Mouse (Mus musculus): ENCODE measurements at regions not wholly inside any gene's neighbourhood (a gene's known extent, or its start where the extent isn't known, plus 50 kb on each side); places are given as distances from the start of the nearest gene placed in this dataset.

GRCm38 (mm10) chr3:54587127-54587995, 105.2 kb upstream of the Supt20 start:
- ATAC-seq: peak; percentile 53; the same call in 1 of the 2 replicates
- 0 out of 2 replicates have a peak overlapping the region, but pooled peaks have one; percentile 7 for H3K27ac ChIP-seq
- WGBS: 83% methylated on average over 21 of the region's 21 CpGs

GRCm38 (mm10) chr3:54588198-54588597, 104.4 kb upstream of the Supt20 start:
- Histone ChIP-seq H3K4me1 (no peaks in the 10 kb centered on the region), H3K27ac (no peak overlapping the region), H3K9me3 (replicated peaks) (0 out of 2 replicates have a peak, but pooled peaks cover 3% of the 10 kb centered on the region), H3K27me3 (no peaks in the 10 kb centered on the region), H3K36me3 (ENCODE audit: poor library complexity, severe bottlenecking) (no peaks in the 10 kb centered on the region), H3K4me3 (no peak overlapping the region), H3K4me2 (no peak overlapping the region), H3K9ac (no peak overlapping the region)
- no peak for ATAC-seq
- WGBS: 78% methylated on average over 5 of the region's 5 CpGs

More at GRCm38 (mm10) chr3:54587127-54587995, 105.2 kb upstream of the Supt20 start:
- Histone ChIP-seq H3K4me3 (no peak overlapping the region), H3K9ac (no peak overlapping the region), H3K36me3 (ENCODE audit: poor library complexity, severe bottlenecking) (no peaks in the 10 kb centered on the region), H3K9me3 (replicated peaks) (0 out of 2 replicates have a peak, but pooled peaks cover 3% of the 10 kb centered on the region), H3K27me3 (no peaks in the 10 kb centered on the region), H3K4me1 (no peaks in the 10 kb centered on the region), H3K4me2 (no peak overlapping the region)

- no peak overlapping the region for H3K4me2 ChIP-seq
- H3K9me3 ChIP-seq (replicated peaks): 0 out of 2 replicates have a peak, but pooled peaks cover 3% of the 10 kb centered on the region
- no peak overlapping the region for H3K27ac ChIP-seq
- 89% methylated on average over 9 of the region's 9 CpGs for WGBS
- no peaks in the 10 kb centered on the region for H3K27me3 ChIP-seq
- no peak overlapping the region for H3K4me3 ChIP-seq
- H3K9ac ChIP-seq: no peak overlapping the region
- H3K36me3 ChIP-seq (ENCODE audit: poor library complexity, severe bottlenecking): no peaks in the 10 kb centered on the region
- no peaks in the 10 kb centered on the region for H3K4me1 ChIP-seq
- no peak for ATAC-seq
Measured at GRCm38 (mm10) chr3:54589976-54590375, 102.6 kb upstream of the Supt20 start.

- Histone ChIP-seq H3K27me3 (no peaks in the 10 kb centered on the region), H3K36me3 (ENCODE audit: poor library complexity, severe bottlenecking) (no peaks in the 10 kb centered on the region), H3K9ac (no peak overlapping the region), H3K27ac (no peak overlapping the region), H3K4me1 (no peaks in the 10 kb centered on the region), H3K9me3 (replicated peaks) (no peaks in the 10 kb centered on the region), H3K4me3 (no peak overlapping the region), H3K4me2 (no peak overlapping the region)
- WGBS: 69% methylated on average over 3 of the region's 3 CpGs
- ATAC-seq: no peak
Measured at GRCm38 (mm10) chr3:54591160-54591559, 101.4 kb upstream of the Supt20 start.

GRCm38 (mm10) chr3:54592064-54592463, 100.5 kb upstream of the Supt20 start:
- H3K27me3 ChIP-seq: no peaks in the 10 kb centered on the region

GRCm38 (mm10) chr3:54592655-54593428, 99.8 kb upstream of the Supt20 start:
- no peaks in the 10 kb centered on the region for H3K4me1 ChIP-seq
- 81% methylated on average over 14 of the region's 14 CpGs for WGBS
- no peak overlapping the region for H3K27ac ChIP-seq
- no peak for ATAC-seq
- no peak overlapping the region for H3K4me2 ChIP-seq
- no peak overlapping the region for H3K4me3 ChIP-seq
- no peaks in the 10 kb centered on the region for H3K36me3 ChIP-seq (ENCODE audit: poor library complexity, severe bottlenecking)
- H3K27me3 ChIP-seq: no peaks in the 10 kb centered on the region
- no peaks in the 10 kb centered on the region for H3K9me3 ChIP-seq (replicated peaks)
- H3K9ac ChIP-seq: no peak overlapping the region

More at GRCm38 (mm10) chr3:54592064-54592463, 100.5 kb upstream of the Supt20 start:
- no peaks in the 10 kb centered on the region for H3K36me3 ChIP-seq (ENCODE audit: poor library complexity, severe bottlenecking)
- H3K4me2 ChIP-seq: no peak overlapping the region
- no peaks in the 10 kb centered on the region for H3K9me3 ChIP-seq (replicated peaks)
- ATAC-seq: no peak
- no peak overlapping the region for H3K27ac ChIP-seq
- H3K4me1 ChIP-seq: no peaks in the 10 kb centered on the region
- no peak overlapping the region for H3K9ac ChIP-seq
- no peak overlapping the region for H3K4me3 ChIP-seq
- WGBS: 90% methylated on average over 2 of the region's 2 CpGs

GRCm38 (mm10) chr3:54595193-54595592, 97.4 kb upstream of the Supt20 start:
- H3K27ac ChIP-seq: no peak overlapping the region
- no peaks in the 10 kb centered on the region for H3K36me3 ChIP-seq (ENCODE audit: poor library complexity, severe bottlenecking)
- 92% methylated on average over 3 of the region's 3 CpGs for WGBS
- no peaks in the 10 kb centered on the region for H3K9me3 ChIP-seq (replicated peaks)
- H3K27me3 ChIP-seq: no peaks in the 10 kb centered on the region
- H3K4me1 ChIP-seq: no peaks in the 10 kb centered on the region
- no peak overlapping the region for H3K4me2 ChIP-seq
- no peak for ATAC-seq
- H3K4me3 ChIP-seq: no peak overlapping the region
- H3K9ac ChIP-seq: no peak overlapping the region

- ATAC-seq: no peak
- WGBS: 79% methylated on average over 11 of the region's 11 CpGs
Measured at GRCm38 (mm10) chr3:54597326-54598274, 95.0 kb upstream of the Supt20 start.

GRCm38 (mm10) chr3:54598296-54598695, 94.3 kb upstream of the Supt20 start:
- no peak overlapping the region for H3K27ac ChIP-seq
- H3K4me1 ChIP-seq: no peaks in the 10 kb centered on the region
- H3K9me3 ChIP-seq (replicated peaks): no peaks in the 10 kb centered on the region
- WGBS: 79% methylated on average over 5 of the region's 5 CpGs
- H3K4me2 ChIP-seq: no peak overlapping the region
- H3K27me3 ChIP-seq: no peaks in the 10 kb centered on the region
- H3K36me3 ChIP-seq (ENCODE audit: poor library complexity, severe bottlenecking): no peaks in the 10 kb centered on the region
- no peak for ATAC-seq
- H3K9ac ChIP-seq: no peak overlapping the region
- no peak overlapping the region for H3K4me3 ChIP-seq

More at GRCm38 (mm10) chr3:54597326-54598274, 95.0 kb upstream of the Supt20 start:
- no peaks in the 10 kb centered on the region for H3K36me3 ChIP-seq (ENCODE audit: poor library complexity, severe bottlenecking)
- no peaks in the 10 kb centered on the region for H3K27me3 ChIP-seq
- no peaks in the 10 kb centered on the region for H3K9me3 ChIP-seq (replicated peaks)
- H3K4me1 ChIP-seq: no peaks in the 10 kb centered on the region
- H3K4me3 ChIP-seq: no peak overlapping the region
- no peak overlapping the region for H3K9ac ChIP-seq
- no peak overlapping the region for H3K4me2 ChIP-seq
- H3K27ac ChIP-seq: no peak overlapping the region

GRCm38 (mm10) chr3:54604705-54605379, 87.8 kb upstream of the Supt20 start:
- no peak overlapping the region for H3K9ac ChIP-seq
- 81% methylated on average over 4 of the region's 4 CpGs for WGBS
- H3K27ac ChIP-seq: no peak overlapping the region
- ATAC-seq: no peak
- H3K4me2 ChIP-seq: no peak overlapping the region
- no peaks in the 10 kb centered on the region for H3K27me3 ChIP-seq
- H3K4me3 ChIP-seq: no peak overlapping the region
- no peaks in the 10 kb centered on the region for H3K36me3 ChIP-seq (ENCODE audit: poor library complexity, severe bottlenecking)
- H3K4me1 ChIP-seq: no peaks in the 10 kb centered on the region
- no peaks in the 10 kb centered on the region for H3K9me3 ChIP-seq (replicated peaks)

- H3K4me3 ChIP-seq: no peak overlapping the region
- no peak overlapping the region for H3K4me2 ChIP-seq
- 85% methylated on average over 10 of the region's 10 CpGs for WGBS
- H3K9me3 ChIP-seq (replicated peaks): no peaks in the 10 kb centered on the region
- H3K4me1 ChIP-seq: no peaks in the 10 kb centered on the region
- H3K27me3 ChIP-seq: no peaks in the 10 kb centered on the region
- no peak overlapping the region for H3K9ac ChIP-seq
- H3K36me3 ChIP-seq (ENCODE audit: poor library complexity, severe bottlenecking): no peaks in the 10 kb centered on the region
- no peak for ATAC-seq
- H3K27ac ChIP-seq: no peak overlapping the region
Measured at GRCm38 (mm10) chr3:54611431-54611990, 81.1 kb upstream of the Supt20 start.

Data from forebrain, embryonic 13.5 days (tissue).